Mouse (Mus musculus) CD4-positive naive resting alpha-beta T cell, adult 76 days (primary cell): Measurements from ENCODE around the gene Wdtc1. TPM values are rescaled to one million over a fixed set of nuclear protein-coding genes. Genes with fewer than 3 reads are reported as not detected.

Source experiments
- total RNA-seq: library from RNA; stranded (reverse); gene quantifications from one replicate; pipeline ENCODE4 v1.2.4, GENCODE M21; 2023

The Wdtc1 gene
- total RNA-seq: 32.1 TPM

GRCm38 (mm10) chr4:133353367-133354365, at the start of gene Wdtc1:
Gene Wdtc1, minus strand, starts transcription at chr4:133353481.

GRCm38 (mm10) chr4:133369553-133370297, 16.4 kb upstream of the Wdtc1 start, which contains the start of gene Slc9a1:
Gene Slc9a1, plus strand, starts transcription at chr4:133369706.

GRCm38 (mm10) chr4:133277104-133278026, 75.9 kb downstream of the Wdtc1 start, which contains the start of gene Tmem222:
Gene Tmem222, minus strand, starts transcription at chr4:133277792.

GRCm38 (mm10) chr4:133262882-133263281, 90.4 kb downstream of the Wdtc1 start, which contains the start of gene Sytl1:
Gene Sytl1, minus strand, starts transcription at chr4:133263113.

Other genes starting within 250 kb of the Wdtc1 start
- gene Wasf2, start 223.0 kb downstream of the Wdtc1 start, total RNA-seq: 268 TPM
- gene Cd164l2, start 141.3 kb downstream of the Wdtc1 start, total RNA-seq: 3.4 TPM
- gene Gpr3, start 140.9 kb downstream of the Wdtc1 start, total RNA-seq: 1.2 TPM
- 0.12 TPM for gene Map3k6, start 112.7 kb downstream of the Wdtc1 start, total RNA-seq
- gene Sytl1, start 90.4 kb downstream of the Wdtc1 start, total RNA-seq: 16.4 TPM
- gene Tmem222, start 75.7 kb downstream of the Wdtc1 start, total RNA-seq: 81.4 TPM
- gene Slc9a1, start 16.2 kb upstream of the Wdtc1 start, total RNA-seq: 49.9 TPM
- gene Tent5b, start 126.7 kb upstream of the Wdtc1 start, total RNA-seq: not detected
- 0.91 TPM for gene Trnp1, start 145.1 kb upstream of the Wdtc1 start, total RNA-seq
- 0.53 TPM for gene Kdf1, start 165.5 kb upstream of the Wdtc1 start, total RNA-seq
- gene Nudc, start 192.5 kb upstream of the Wdtc1 start, total RNA-seq: 77.9 TPM
- not detected for gene Nr0b2, start 199.9 kb upstream of the Wdtc1 start, total RNA-seq
- gene Gpatch3, start 221.3 kb upstream of the Wdtc1 start, total RNA-seq: 30.0 TPM
- 21.9 TPM for gene Gpn2, start 230.9 kb upstream of the Wdtc1 start, total RNA-seq
- 60.9 TPM for gene Sfn, start 248.7 kb upstream of the Wdtc1 start, total RNA-seq